Mouse (Mus musculus): ENCODE data around the gene Lrrc36. TPM values are rescaled to one million over a fixed set of nuclear protein-coding genes. Genes with fewer than 3 reads are reported as not detected.

The Lrrc36 gene
- polyA plus RNA-seq, 1 experiment, result 0.24 TPM

DNA sequence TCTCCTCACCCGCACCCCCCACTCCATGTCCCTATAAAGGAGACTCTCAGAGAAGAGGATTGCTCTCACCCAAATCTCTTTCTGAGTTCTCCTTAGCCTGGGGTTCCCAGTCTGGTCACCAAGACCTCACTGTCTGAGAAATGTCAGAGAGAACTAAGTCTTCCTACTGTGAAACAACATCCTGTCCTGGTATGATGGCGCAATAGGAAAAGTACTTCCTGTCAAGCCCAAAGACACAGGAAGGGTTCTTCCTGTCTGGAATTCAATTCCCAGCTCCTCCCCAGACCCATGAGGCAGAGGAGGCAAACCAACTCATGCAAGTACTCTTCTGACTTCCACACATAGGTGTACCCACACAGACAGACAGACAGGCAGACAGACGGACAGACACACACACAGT is 91.2 kb downstream of the Lrrc36 start:
- Histone ChIP-seq H3K27me3 (ENCODE audit: control insufficient read depth, insufficient read depth, low read length) (no peaks in the 10 kb centered on the region), H3K27ac (ENCODE audit: control insufficient read depth, insufficient read depth, low read length) (no peak overlapping the region), H3K4me1 (replicated peaks; ENCODE audit: control insufficient read depth, insufficient read depth, low read length) (peaks cover 4% of the 10 kb centered on the region; the same call in 1 of the 2 replicates), H3K36me3 (ENCODE audit: control insufficient read depth, insufficient read depth, low read length) (no peaks in the 10 kb centered on the region), H3K4me3 (ENCODE audit: control insufficient read depth, insufficient read depth, low read length) (no peak overlapping the region)
- no peak for TF ChIP-seq POLR2A (IDR thresholded peaks at IDR 0.05; ENCODE audit: control insufficient read depth, extremely low read depth, insufficient read depth, low read length, poor library complexity)
- TF ChIP-seq CTCF (IDR thresholded peaks at IDR 0.05; ENCODE audit: borderline replicate concordance, control insufficient read depth, extremely low read depth, insufficient read depth, low read length, poor library complexity), result no peak
- no peak for DNase-seq
- 92% methylated on average over 3 of the region's 3 CpGs for WGBS

DNA sequence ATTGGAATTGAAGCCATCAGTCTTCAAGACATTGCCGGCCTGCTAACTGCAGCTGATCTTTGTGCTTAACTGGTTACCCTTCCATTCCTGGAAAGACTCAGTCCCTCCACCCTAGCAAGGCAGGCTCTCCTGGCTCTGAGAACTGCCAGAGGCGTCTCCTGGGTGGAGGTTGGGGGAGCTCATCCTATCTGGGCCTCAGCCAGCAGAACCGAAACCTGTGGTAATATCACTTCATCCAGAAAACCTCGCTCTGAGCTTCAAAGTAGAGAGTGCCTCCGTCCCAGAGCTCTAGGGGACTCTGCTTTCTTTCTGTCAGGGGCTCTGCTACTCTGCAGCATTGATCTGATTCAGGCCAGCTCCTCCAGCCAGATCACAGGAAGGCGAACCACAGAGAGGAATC is 93.6 kb downstream of the Lrrc36 start:
- Histone ChIP-seq H3K27ac (ENCODE audit: control insufficient read depth, insufficient read depth, low read length) (no peak overlapping the region), H3K36me3 (ENCODE audit: control insufficient read depth, insufficient read depth, low read length) (no peaks in the 10 kb centered on the region), H3K4me3 (ENCODE audit: control insufficient read depth, insufficient read depth, low read length) (no peak overlapping the region), H3K27me3 (ENCODE audit: control insufficient read depth, insufficient read depth, low read length) (no peaks in the 10 kb centered on the region), H3K4me1 (replicated peaks; ENCODE audit: control insufficient read depth, insufficient read depth, low read length) (no peaks in the 10 kb centered on the region)
- no peak for DNase-seq
- TF ChIP-seq POLR2A (IDR thresholded peaks at IDR 0.05; ENCODE audit: control insufficient read depth, extremely low read depth, insufficient read depth, low read length, poor library complexity), result no peak
- 70% methylated on average over 6 of the region's 6 CpGs for WGBS

DNA sequence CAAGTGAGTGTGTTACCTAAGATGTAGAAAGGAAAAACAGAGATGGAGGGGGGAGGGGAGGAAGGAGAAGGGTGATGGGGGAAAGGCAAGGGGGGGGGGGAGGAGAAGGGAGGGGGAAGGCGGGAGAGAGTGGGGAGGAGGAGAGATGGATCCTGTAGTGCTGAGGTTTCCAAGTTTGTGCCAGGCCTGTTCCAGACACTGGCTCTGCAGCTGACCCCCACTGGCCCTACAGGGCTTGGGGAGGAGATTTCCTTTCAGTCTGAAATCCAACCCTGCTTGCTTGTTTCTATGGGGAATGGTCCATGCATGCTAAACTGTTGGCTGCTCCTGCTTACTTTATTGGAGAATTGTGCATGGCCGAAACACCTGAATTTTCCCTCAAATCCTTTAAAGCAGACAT is 95.4 kb downstream of the Lrrc36 start:
- H3K27me3 ChIP-seq (ENCODE audit: control insufficient read depth, insufficient read depth, low read length), result no peaks in the 10 kb centered on the region
- no peaks in the 10 kb centered on the region for H3K36me3 ChIP-seq (ENCODE audit: control insufficient read depth, insufficient read depth, low read length)
- no peak overlapping the region for H3K27ac ChIP-seq (ENCODE audit: control insufficient read depth, insufficient read depth, low read length)
- H3K4me3 ChIP-seq (ENCODE audit: control insufficient read depth, insufficient read depth, low read length), result no peak overlapping the region
- H3K4me1 ChIP-seq (replicated peaks; ENCODE audit: control insufficient read depth, insufficient read depth, low read length), result no peaks in the 10 kb centered on the region
- WGBS, result 95% methylated on average over 1 of the region's 2 CpGs
- no peak for DNase-seq
- TF ChIP-seq POLR2A (IDR thresholded peaks at IDR 0.05; ENCODE audit: control insufficient read depth, extremely low read depth, insufficient read depth, low read length, poor library complexity) (no peak), CTCF (IDR thresholded peaks at IDR 0.05; ENCODE audit: borderline replicate concordance, control insufficient read depth, extremely low read depth, insufficient read depth, low read length, poor library complexity) (no peak)

DNA sequence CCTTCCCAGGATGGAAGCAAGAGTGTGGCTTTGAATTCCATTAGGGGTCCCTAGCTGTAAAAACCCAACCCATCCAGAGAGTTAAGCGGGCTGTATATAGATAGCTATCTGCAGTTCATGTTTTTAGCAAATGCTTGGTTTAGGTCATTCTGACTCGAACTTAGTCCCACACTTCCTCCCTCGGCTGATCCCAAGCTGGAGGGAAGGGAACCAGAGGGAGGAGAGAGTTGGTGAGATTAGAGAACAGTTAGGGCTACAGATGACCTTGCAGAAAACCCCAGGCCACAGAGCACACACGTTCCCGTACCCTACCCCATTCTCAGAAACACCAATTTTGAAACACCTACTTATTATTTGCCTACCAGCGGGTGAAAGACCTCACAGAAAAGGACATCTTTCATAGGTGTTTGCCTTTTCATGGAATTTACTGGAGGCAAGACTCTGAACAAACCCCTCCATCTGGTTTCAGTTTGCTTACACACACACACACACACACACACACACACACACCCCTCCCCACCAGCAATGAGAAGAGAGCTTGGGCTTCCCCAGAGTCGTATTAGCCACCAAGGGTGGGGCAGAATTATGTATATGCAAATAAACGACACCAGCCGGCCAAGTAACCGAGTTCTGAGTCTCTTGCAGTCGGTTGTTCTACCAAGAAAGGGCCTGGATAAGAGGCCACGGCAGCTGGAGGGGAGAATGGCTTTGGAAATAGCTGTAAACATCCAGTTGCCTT is 96.8 kb downstream of the Lrrc36 start:
- whole genome bisulfite sequencing, result 59% methylated on average over 12 of the region's 12 CpGs
- TF ChIP-seq CTCF (IDR thresholded peaks at IDR 0.05; ENCODE audit: borderline replicate concordance, control insufficient read depth, extremely low read depth, insufficient read depth, low read length, poor library complexity), result no peak
- TF ChIP-seq POLR2A (IDR thresholded peaks at IDR 0.05; ENCODE audit: control insufficient read depth, extremely low read depth, insufficient read depth, low read length, poor library complexity), result no peak
- Histone ChIP-seq H3K27ac (ENCODE audit: control insufficient read depth, insufficient read depth, low read length) (no peak overlapping the region), H3K4me3 (ENCODE audit: control insufficient read depth, insufficient read depth, low read length) (no peak overlapping the region), H3K4me1 (replicated peaks; ENCODE audit: control insufficient read depth, insufficient read depth, low read length) (no peaks in the 10 kb centered on the region), H3K27me3 (ENCODE audit: control insufficient read depth, insufficient read depth, low read length) (no peaks in the 10 kb centered on the region), H3K36me3 (ENCODE audit: control insufficient read depth, insufficient read depth, low read length) (no peaks in the 10 kb centered on the region)
- no peak for DNase-seq

Other genes with a start within 250 kb of the Lrrc36 start
- gene Cbfb, start 242.9 kb upstream of the Lrrc36 start, polyA plus RNA-seq (2012; rRNA removed), result 26.7 and 34.4 TPM in 2 replicates
- gene D230025D16Rik, start 188.4 kb upstream of the Lrrc36 start, polyA plus RNA-seq (2012; rRNA removed), result 24.6 and 26.4 TPM in 2 replicates
- 11.6 and 13.1 TPM in 2 replicates for gene B3gnt9, start 158.4 kb upstream of the Lrrc36 start, polyA plus RNA-seq (2012; rRNA removed)
- 40.1 and 40.4 TPM in 2 replicates for gene Tradd, start 149.0 kb upstream of the Lrrc36 start, polyA plus RNA-seq (2012; rRNA removed)
- 27.8 and 30.4 TPM in 2 replicates for gene Fbxl8, start 148.9 kb upstream of the Lrrc36 start, polyA plus RNA-seq (2012; rRNA removed)
- gene Hsf4, start 143.8 kb upstream of the Lrrc36 start, polyA plus RNA-seq (2012; rRNA removed), result 2.9 and 3.3 TPM in 2 replicates
- 3.5 and 4.0 TPM in 2 replicates for gene Nol3, start 137.4 kb upstream of the Lrrc36 start, polyA plus RNA-seq (2012; rRNA removed)
- gene 4931428F04Rik, start 123.7 kb upstream of the Lrrc36 start, polyA plus RNA-seq (2012; rRNA removed), result 13.6 and 14.3 TPM in 2 replicates
- 10.6 and 12.7 TPM in 2 replicates for gene Exoc3l, start 117.5 kb upstream of the Lrrc36 start, polyA plus RNA-seq (2012; rRNA removed)
- gene E2f4, start 115.9 kb upstream of the Lrrc36 start, polyA plus RNA-seq (2012; rRNA removed), result 474 and 475 TPM in 2 replicates
- gene Elmo3, start 108.0 kb upstream of the Lrrc36 start, polyA plus RNA-seq (2012; rRNA removed), result 28.9 and 39.1 TPM in 2 replicates
- gene Lrrc29, start 87.3 kb upstream of the Lrrc36 start, polyA plus RNA-seq (2012; rRNA removed), result 13.1 and 15.1 TPM in 2 replicates
- gene Tmem208, start 87.2 kb upstream of the Lrrc36 start, polyA plus RNA-seq (2012; rRNA removed), result 137 and 194 TPM in 2 replicates
- gene Fhod1, start 65.6 kb upstream of the Lrrc36 start, polyA plus RNA-seq (2012; rRNA removed), result 33.6 and 36.2 TPM in 2 replicates
- 12.7 and 14.7 TPM in 2 replicates for gene Slc9a5, start 64.7 kb upstream of the Lrrc36 start, polyA plus RNA-seq (2012; rRNA removed)
- 1.3 and 1.5 TPM in 2 replicates for gene Plekhg4, start 40.3 kb upstream of the Lrrc36 start, polyA plus RNA-seq (2012; rRNA removed)
- 0.07 TPM in 1 of 2 replicates, not detected in the other for gene Kctd19, start 69 bp upstream of the Lrrc36 start, polyA plus RNA-seq (2012; rRNA removed)
- gene Tppp3, start 58.0 kb downstream of the Lrrc36 start, polyA plus RNA-seq (2012; rRNA removed), result 14.6 and 27.8 TPM in 2 replicates
- gene Zdhhc1, start 83.3 kb downstream of the Lrrc36 start, polyA plus RNA-seq (2012; rRNA removed), result 22.3 and 23.5 TPM in 2 replicates
- gene Hsd11b2, start 105.2 kb downstream of the Lrrc36 start, polyA plus RNA-seq (2012; rRNA removed), result 0.46 and 0.90 TPM in 2 replicates
- gene Atp6v0d1, start 152.5 kb downstream of the Lrrc36 start, polyA plus RNA-seq (2012; rRNA removed), result 112 and 119 TPM in 2 replicates
- 125 and 128 TPM in 2 replicates for gene Ripor1, start 191.7 kb downstream of the Lrrc36 start, polyA plus RNA-seq (2012; rRNA removed)
- 67.0 and 89.4 TPM in 2 replicates for gene Ctcf, start 223.0 kb downstream of the Lrrc36 start, polyA plus RNA-seq (2012; rRNA removed)
- gene Agrp, start 223.8 kb downstream of the Lrrc36 start, polyA plus RNA-seq (2012; rRNA removed), result 0.52 and 1.00 TPM in 2 replicates